In genomic region chr9:55387862-55388505, GRCm38 (mm10) we compare ENCODE assay signal across 16 mouse cellular contexts.
DNase-seq lines count a peak whose midpoint lies in the region; TF ChIP-seq lines count a peak whose summit lies in the region.
"Had no signal": no experiment of that assay in that cellular context is flagged by ENCODE, and none has a peak within 500 bp of the region (broad histone marks: within the 10 kb centered on the region; RNA-seq: fewer than 3 reads in every experiment).

No protein-coding gene starts in this region.

- intact Hi-C loops in left cerebral cortex, postnatal 36 days (cut with DNase I), result no loop called here

- peak; percentile 17 for DNase-seq in layer of hippocampus, adult 9-11 months
- no peak for DNase-seq in layer of hippocampus, adult 2 months (ENCODE audit: low spot score in 2 of 2)
- peak; percentile 45 for DNase-seq in brain, adult 2 months (ENCODE audit: low read depth, low spot score)
- peak; percentile 12 for DNase-seq in naive thymus-derived CD4-positive, alpha-beta T cell, adult 2 months (ENCODE audit: low read depth)
- DNase-seq in thymus, postnatal 14 days, result peak; percentile 42
- DNase-seq in left cerebral cortex, postnatal 36 days (ENCODE audit: low spot score in 2 of 2), result no peak
- DNase-seq in urinary bladder, adult 18-20 months (ENCODE audit: low spot score in 2 of 2), result no peak
- no peak for DNase-seq in left cerebral cortex, adult 18-20 months (ENCODE audit: low spot score in 2 of 2)
- DNase-seq: adrenal gland, adult 2 months; gastrocnemius, postnatal 10 days; kidney, adult 11 months; lung, postnatal 14 days; right cerebral cortex, postnatal 4 days had no signal

- no peak overlapping the region for H3K27ac ChIP-seq in layer of hippocampus, adult 2 months
- H3K27ac ChIP-seq: embryonic facial prominence, embryonic 12.5 days; forebrain, embryonic 13.5 days; neural tube, embryonic 15.5 days had no signal

- H3K4me3 ChIP-seq in layer of hippocampus, adult 2 months, result no peak overlapping the region
- H3K4me3 ChIP-seq: embryonic facial prominence, embryonic 12.5 days; forebrain, embryonic 13.5 days; neural tube, embryonic 15.5 days had no signal

- TF ChIP-seq CTCF in layer of hippocampus, adult 2 months (conservative IDR thresholded peaks at IDR 0.05), result no peak

Comparison
In these comparisons a context has a peak if more than half of its experiments do, and no peak if none do; other contexts are left out.
1. DNase-seq: peak in layer of hippocampus, adult 9-11 months (single experiment), brain, adult 2 months (single experiment), naive thymus-derived CD4-positive, alpha-beta T cell, adult 2 months (single experiment) and thymus, postnatal 14 days (single experiment); none in layer of hippocampus, adult 2 months (0 of 2), left cerebral cortex, postnatal 36 days (0 of 2), urinary bladder, adult 18-20 months (0 of 2) and left cerebral cortex, adult 18-20 months (0 of 2).